Mouse (Mus musculus) liver, adult 2 months (tissue): ENCODE measurements around the gene Gsdma.

ENCODE experiments used
- CTCF ChIP-seq: fragments of 200-500 bp; IDR thresholded peaks from 2 replicates; pipeline ENCODE4 v1.5.1; 2011; ENCODE audit warnings: low read depth, low read length, control low read depth
- POLR2A ChIP-seq: fragments of 200-500 bp; IDR thresholded peaks from 2 replicates; pipeline ENCODE4 v1.6.1; 2011; ENCODE audit warnings: low read length, control low read depth; ENCODE audit not compliant: insufficient read depth; ENCODE audit errors: extremely low read depth

DNA sequence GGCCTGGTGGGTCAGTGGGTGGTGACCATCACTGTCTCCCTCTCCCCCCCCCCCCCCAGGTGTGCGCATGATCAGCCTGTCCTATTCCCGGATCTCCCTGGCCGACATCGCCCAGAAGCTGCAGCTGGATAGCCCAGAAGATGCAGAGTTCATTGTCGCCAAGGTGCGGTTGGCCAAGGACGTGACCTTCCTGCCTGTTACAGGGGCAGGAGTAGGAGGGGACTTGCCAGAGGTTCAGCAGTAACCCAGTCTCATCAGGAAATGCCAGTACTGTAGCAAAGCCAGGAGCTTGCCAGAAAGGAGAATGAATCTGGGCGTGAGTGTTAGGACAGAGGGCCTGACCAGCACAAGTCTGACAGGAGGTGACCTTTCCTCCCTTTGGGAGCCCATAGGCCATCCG is 29.6 kb downstream of the Gsdma start:
- no peak for TF ChIP-seq CTCF
- TF ChIP-seq POLR2A: no peak
